Mouse (Mus musculus): ENCODE data around the gene Olfm2. TPM values are rescaled to one million over a fixed set of nuclear protein-coding genes. Genes with fewer than 3 reads are reported as not detected.
"Not testable (repeated sequence)": the region's sequence is repeated elsewhere in the genome, so short reads cannot be mapped to it uniquely, and the experiment has no call there.

Olfm2 gene
- polyA plus RNA-seq, 1 experiment, result 0.09 TPM

DNA sequence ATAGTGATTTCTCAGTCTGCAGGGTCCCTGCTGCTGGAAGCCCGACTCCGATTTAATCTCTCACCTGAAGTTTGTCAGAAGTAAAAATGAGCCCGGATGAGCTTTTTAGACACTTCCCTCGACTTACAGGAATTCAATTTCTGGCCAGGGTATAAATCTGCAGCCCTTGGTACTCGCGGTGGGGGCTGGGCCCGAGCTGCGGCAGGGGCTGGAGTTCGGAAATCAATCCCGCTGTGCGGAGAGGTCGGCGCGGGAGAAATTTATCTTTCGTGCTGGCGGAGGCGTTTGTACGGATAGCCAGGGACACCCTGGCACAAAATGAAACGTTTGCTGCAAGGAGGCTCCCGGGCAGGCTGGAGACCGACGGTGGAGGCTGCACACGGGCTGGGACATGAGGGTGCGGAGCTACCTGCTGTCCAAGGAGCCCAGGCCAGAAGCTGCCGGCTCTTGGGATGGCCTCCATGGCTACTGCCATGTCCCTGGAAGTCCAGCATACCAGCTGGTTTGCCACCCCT is 51.4 kb downstream of the Olfm2 start:
- Histone ChIP-seq H3K4me3 (ENCODE audit: insufficient read depth, poor library complexity, severe bottlenecking) (no peak overlapping the region), H3ac (ENCODE audit: control insufficient read depth, insufficient read length, low read depth) (no peak overlapping the region), H3K36me3 (ENCODE audit: control insufficient read depth, insufficient read depth) (no peaks in the 10 kb centered on the region), H3K79me2 (ENCODE audit: control insufficient read depth, insufficient read depth) (no peaks in the 10 kb centered on the region), H3K27me3 (ENCODE audit: control insufficient read depth, insufficient read depth, insufficient read length) (peaks cover 62% of the 10 kb centered on the region), H3K79me3 (ENCODE audit: low read depth) (no peaks in the 10 kb centered on the region)
- TF ChIP-seq MYOD1 (IDR thresholded peaks at IDR 0.05; ENCODE audit: control insufficient read depth, insufficient read length, low read depth) (no peak), FOSL1 (IDR thresholded peaks at IDR 0.05; ENCODE audit: insufficient read depth, low read length, poor library complexity, severe bottlenecking) (no peak), CTCF (IDR thresholded peaks at IDR 0.05; ENCODE audit: control insufficient read depth, insufficient read depth, insufficient read length) (no peak), MYOG (IDR thresholded peaks at IDR 0.05; ENCODE audit: control insufficient read depth, extremely low read depth, insufficient read length) (no peak), USF1 (IDR thresholded peaks at IDR 0.05; ENCODE audit: low read depth) (no peak), CEBPB (IDR thresholded peaks at IDR 0.05; ENCODE audit: low read depth) (no peak), MAX (IDR thresholded peaks at IDR 0.05) (no peak)

DNA sequence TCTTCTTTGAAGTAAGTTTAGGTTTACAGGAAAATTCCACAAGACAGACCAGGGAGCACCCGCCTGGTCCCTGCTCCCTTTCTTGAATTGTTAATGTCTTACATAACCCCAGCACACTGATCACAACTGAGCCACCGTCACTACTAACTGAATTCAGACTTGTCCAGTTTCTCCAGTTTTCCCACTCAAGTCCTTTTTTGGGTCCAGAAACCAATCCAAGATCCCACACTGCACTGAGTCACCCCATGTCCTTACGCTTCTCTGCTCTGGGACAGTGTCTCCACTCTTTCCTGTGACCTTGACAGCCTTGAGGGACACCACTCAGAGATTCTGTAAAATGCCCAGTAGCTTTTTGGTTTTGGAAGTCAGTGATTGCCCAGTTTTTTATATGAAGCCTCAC is 53.3 kb downstream of the Olfm2 start:
- Histone ChIP-seq H3K4me3 (ENCODE audit: insufficient read depth, poor library complexity, severe bottlenecking) (no peak overlapping the region), H3ac (ENCODE audit: control insufficient read depth, insufficient read length, low read depth) (no peak overlapping the region), H3K79me2 (ENCODE audit: control insufficient read depth, insufficient read depth) (no peaks in the 10 kb centered on the region), H3K36me3 (ENCODE audit: control insufficient read depth, insufficient read depth) (no peaks in the 10 kb centered on the region), H3K27me3 (ENCODE audit: control insufficient read depth, insufficient read depth, insufficient read length) (peaks cover 57% of the 10 kb centered on the region), H3K79me3 (ENCODE audit: low read depth) (no peaks in the 10 kb centered on the region)
- TF ChIP-seq FOSL1 (IDR thresholded peaks at IDR 0.05; ENCODE audit: insufficient read depth, low read length, poor library complexity, severe bottlenecking), result no peak
- TF ChIP-seq MYOD1 (IDR thresholded peaks at IDR 0.05; ENCODE audit: control insufficient read depth, insufficient read length, low read depth), result no peak
- no peak for TF ChIP-seq CTCF (IDR thresholded peaks at IDR 0.05; ENCODE audit: control insufficient read depth, insufficient read depth, insufficient read length)
- no peak for TF ChIP-seq MAX (IDR thresholded peaks at IDR 0.05)
- TF ChIP-seq USF1 (IDR thresholded peaks at IDR 0.05; ENCODE audit: low read depth), result no peak
- no peak for TF ChIP-seq CEBPB (IDR thresholded peaks at IDR 0.05; ENCODE audit: low read depth)
- TF ChIP-seq MYOG (IDR thresholded peaks at IDR 0.05; ENCODE audit: control insufficient read depth, extremely low read depth, insufficient read length), result no peak

DNA sequence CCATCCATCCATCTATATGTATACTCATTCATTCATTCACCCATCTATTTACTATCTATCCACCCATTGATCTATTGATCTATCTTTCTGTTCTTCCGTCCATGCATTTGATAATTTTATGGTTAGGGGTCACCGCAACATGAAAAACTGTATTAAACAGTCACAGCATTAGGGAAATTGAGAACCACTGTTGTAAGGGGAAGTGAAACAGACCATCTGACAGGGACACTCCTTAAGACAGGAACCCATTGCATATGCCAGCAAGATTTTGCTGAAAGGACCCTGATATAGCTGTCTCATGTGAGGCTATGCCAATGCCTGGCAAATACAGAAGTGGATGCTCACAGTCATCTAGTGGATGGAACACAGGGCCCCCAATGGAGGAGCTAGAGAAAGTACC is 55.7 kb downstream of the Olfm2 start:
- H3K4me3 ChIP-seq (ENCODE audit: insufficient read depth, poor library complexity, severe bottlenecking); H3K79me3 ChIP-seq (ENCODE audit: low read depth); H3ac ChIP-seq (ENCODE audit: control insufficient read depth, insufficient read length, low read depth); H3K79me2 ChIP-seq (ENCODE audit: control insufficient read depth, insufficient read depth); H3K36me3 ChIP-seq (ENCODE audit: control insufficient read depth, insufficient read depth): not testable (repeated sequence)
- peaks cover 37% of the 10 kb centered on the region for H3K27me3 ChIP-seq (ENCODE audit: control insufficient read depth, insufficient read depth, insufficient read length)

DNA sequence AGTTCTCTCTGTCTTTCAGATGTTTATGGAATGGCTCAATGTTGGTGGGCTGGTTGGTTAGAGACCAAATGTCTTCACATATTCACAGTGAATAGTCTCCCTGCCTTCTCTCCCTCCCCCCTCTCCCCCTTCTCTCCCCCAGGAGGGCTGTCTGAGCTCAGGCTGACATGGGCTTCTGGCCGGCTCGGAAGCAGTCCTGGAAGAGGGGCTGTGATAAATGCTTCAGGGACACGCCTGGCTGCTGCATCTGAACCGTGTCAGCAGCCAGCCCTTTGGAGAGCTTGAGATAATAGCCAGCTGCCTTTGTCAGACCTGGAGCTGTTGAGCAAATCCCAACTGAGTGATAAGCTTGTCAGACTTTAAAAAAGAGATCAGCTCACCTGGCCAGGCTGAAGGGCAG is 56.2 kb downstream of the Olfm2 start:
- Histone ChIP-seq H3K36me3 (ENCODE audit: control insufficient read depth, insufficient read depth) (no peaks in the 10 kb centered on the region), H3K79me2 (ENCODE audit: control insufficient read depth, insufficient read depth) (no peaks in the 10 kb centered on the region), H3ac (ENCODE audit: control insufficient read depth, insufficient read length, low read depth) (no peak overlapping the region), H3K27me3 (ENCODE audit: control insufficient read depth, insufficient read depth, insufficient read length) (peaks cover 32% of the 10 kb centered on the region), H3K79me3 (ENCODE audit: low read depth) (no peaks in the 10 kb centered on the region), H3K4me3 (ENCODE audit: insufficient read depth, poor library complexity, severe bottlenecking) (no peak overlapping the region)
- TF ChIP-seq MAX (IDR thresholded peaks at IDR 0.05) (no peak), FOSL1 (IDR thresholded peaks at IDR 0.05; ENCODE audit: insufficient read depth, low read length, poor library complexity, severe bottlenecking) (no peak), CEBPB (IDR thresholded peaks at IDR 0.05; ENCODE audit: low read depth) (no peak), MYOG (IDR thresholded peaks at IDR 0.05; ENCODE audit: control insufficient read depth, extremely low read depth, insufficient read length) (no peak), USF1 (IDR thresholded peaks at IDR 0.05; ENCODE audit: low read depth) (no peak), MYOD1 (IDR thresholded peaks at IDR 0.05; ENCODE audit: control insufficient read depth, insufficient read length, low read depth) (no peak), CTCF (IDR thresholded peaks at IDR 0.05; ENCODE audit: control insufficient read depth, insufficient read depth, insufficient read length) (no peak)

DNA sequence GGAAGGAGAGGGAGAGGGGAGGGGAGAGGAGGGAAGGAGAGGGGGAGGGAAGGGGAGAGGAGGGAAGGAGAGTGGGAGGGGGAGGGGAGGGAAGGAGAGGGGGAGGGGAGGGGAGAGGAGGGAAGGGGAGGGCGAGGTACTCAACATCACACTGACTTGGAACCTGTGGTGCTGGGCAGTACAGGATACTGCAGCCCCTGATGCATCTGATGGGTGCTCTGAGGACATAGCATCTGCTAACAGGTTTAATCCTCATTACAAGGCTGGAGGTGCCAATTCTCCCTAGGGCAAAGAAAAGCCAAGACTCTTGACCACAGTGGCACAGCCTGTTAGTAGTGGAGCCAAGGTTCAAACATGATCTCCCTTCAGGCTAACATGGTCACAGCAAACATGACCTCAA is 56.7 kb downstream of the Olfm2 start:
- H3K79me2 ChIP-seq (ENCODE audit: control insufficient read depth, insufficient read depth), result no peaks in the 10 kb centered on the region
- H3K79me3 ChIP-seq (ENCODE audit: low read depth), result no peaks in the 10 kb centered on the region
- no peak overlapping the region for H3K4me3 ChIP-seq (ENCODE audit: insufficient read depth, poor library complexity, severe bottlenecking)
- no peaks in the 10 kb centered on the region for H3K36me3 ChIP-seq (ENCODE audit: control insufficient read depth, insufficient read depth)
- H3K27me3 ChIP-seq (ENCODE audit: control insufficient read depth, insufficient read depth, insufficient read length), result peaks cover 27% of the 10 kb centered on the region
- H3ac ChIP-seq (ENCODE audit: control insufficient read depth, insufficient read length, low read depth), result no peak overlapping the region
- TF ChIP-seq MYOG (IDR thresholded peaks at IDR 0.05; ENCODE audit: control insufficient read depth, extremely low read depth, insufficient read length) (no peak), MYOD1 (IDR thresholded peaks at IDR 0.05; ENCODE audit: control insufficient read depth, insufficient read length, low read depth) (no peak)

DNA sequence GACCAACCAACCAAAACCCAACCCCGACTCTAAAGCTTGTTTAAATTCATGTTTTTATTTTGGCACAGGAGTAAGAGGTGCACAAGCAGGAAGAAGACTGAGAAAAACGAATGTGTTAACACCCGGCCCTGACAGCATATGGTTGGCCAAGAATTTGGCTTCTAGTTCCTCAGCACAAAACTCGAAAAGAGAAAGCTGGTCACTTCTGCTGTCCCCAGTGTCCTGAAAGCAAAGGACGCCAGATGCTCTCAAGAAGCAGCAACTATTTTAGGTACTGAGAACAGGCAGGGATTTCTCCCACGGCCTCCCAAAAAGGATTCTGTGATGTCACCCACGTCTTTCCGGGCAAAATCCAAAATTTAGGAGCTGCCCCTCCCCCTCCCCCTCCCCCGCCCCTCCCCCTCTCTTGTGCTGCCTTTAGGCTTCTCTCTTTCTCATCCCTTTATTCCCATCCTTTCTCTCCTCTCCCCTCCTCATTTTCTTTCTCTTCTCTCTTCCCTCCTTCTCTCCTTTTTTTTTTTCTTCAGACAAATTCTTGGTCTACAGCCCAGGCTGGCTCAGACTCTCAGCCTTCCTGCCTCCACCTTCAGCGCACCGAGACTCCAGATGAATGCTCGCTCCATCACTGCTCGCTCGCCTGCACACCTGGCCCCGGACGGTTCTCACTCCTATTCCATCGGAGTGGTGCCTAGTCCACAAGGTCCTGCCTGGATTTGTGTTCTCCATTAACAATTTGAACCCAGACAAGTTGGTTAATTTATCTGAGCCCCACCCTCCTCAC is 60.9 kb downstream of the Olfm2 start:
- H3K36me3 ChIP-seq (ENCODE audit: control insufficient read depth, insufficient read depth), result no peaks in the 10 kb centered on the region
- H3ac ChIP-seq (ENCODE audit: control insufficient read depth, insufficient read length, low read depth), result no peak overlapping the region
- H3K79me3 ChIP-seq (ENCODE audit: low read depth), result no peaks in the 10 kb centered on the region
- H3K79me2 ChIP-seq (ENCODE audit: control insufficient read depth, insufficient read depth), result no peaks in the 10 kb centered on the region
- H3K4me3 ChIP-seq (ENCODE audit: insufficient read depth, poor library complexity, severe bottlenecking), result no peak overlapping the region
- TF ChIP-seq FOSL1 (IDR thresholded peaks at IDR 0.05; ENCODE audit: insufficient read depth, low read length, poor library complexity, severe bottlenecking) (no peak), CTCF (IDR thresholded peaks at IDR 0.05; ENCODE audit: control insufficient read depth, insufficient read depth, insufficient read length) (no peak), MYOG (IDR thresholded peaks at IDR 0.05; ENCODE audit: control insufficient read depth, extremely low read depth, insufficient read length) (no peak), MYOD1 (IDR thresholded peaks at IDR 0.05; ENCODE audit: control insufficient read depth, insufficient read length, low read depth) (no peak), MAX (IDR thresholded peaks at IDR 0.05) (no peak), CEBPB (IDR thresholded peaks at IDR 0.05; ENCODE audit: low read depth) (no peak), USF1 (IDR thresholded peaks at IDR 0.05; ENCODE audit: low read depth) (no peak)
- peaks cover 5% of the 10 kb centered on the region for H3K27me3 ChIP-seq (ENCODE audit: control insufficient read depth, insufficient read depth, insufficient read length)

Measured in C2C12 (cell line).